Mouse (Mus musculus) layer of hippocampus, postnatal 25 days (tissue): ENCODE data around the gene Disc1. TPM values are rescaled to one million over a fixed set of nuclear protein-coding genes. Genes with fewer than 3 reads are reported as not detected.
A peak's percentile ranks its signal among the peaks of the same experiment; 100 is the strongest.

Experiments
- DNase-seq, 2 experiments: peaks; one replicate each; pipeline ENCODE4 v3.0.0; 2022; ENCODE audit warnings: mixed read lengths in 2 of 2, low spot score in 1 of 2; ENCODE audit errors: extremely low spot score in 1 of 2
- total RNA-seq, 2 experiments: library from RNA; stranded (reverse); gene quantifications; 2 replicates each; pipeline ENCODE4 v1.2.3; 2021

The Disc1 gene
- total RNA-seq, 2 experiments from 2014 or later = 4.0 to 5.1 TPM

DNA sequence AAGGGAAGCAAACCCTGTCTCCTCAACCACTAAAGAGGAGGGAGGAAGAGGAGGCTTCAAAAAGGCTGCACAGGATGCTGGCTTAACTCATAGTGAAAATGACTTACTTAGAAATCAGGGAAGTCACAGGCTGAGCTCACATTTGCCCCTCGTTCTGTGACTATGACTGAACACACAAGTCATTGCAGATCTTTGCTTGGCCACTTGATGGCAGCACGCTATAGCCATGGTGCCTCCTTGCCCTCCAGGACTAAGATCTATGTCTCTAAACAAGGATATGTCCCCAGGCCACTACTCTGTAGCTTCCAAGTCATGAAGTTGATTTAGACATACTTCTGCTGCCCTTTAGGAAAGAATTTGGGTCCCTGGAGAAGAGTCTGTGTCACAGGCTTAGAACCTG is 62.6 kb downstream of the Disc1 start:
- DNase-seq = peak in 1 of 2 experiments; percentile 72

GRCm38 (mm10) chr8:125126482-125126881 is 72.5 kb downstream of the Disc1 start:
- DNase-seq = no peak

DNA sequence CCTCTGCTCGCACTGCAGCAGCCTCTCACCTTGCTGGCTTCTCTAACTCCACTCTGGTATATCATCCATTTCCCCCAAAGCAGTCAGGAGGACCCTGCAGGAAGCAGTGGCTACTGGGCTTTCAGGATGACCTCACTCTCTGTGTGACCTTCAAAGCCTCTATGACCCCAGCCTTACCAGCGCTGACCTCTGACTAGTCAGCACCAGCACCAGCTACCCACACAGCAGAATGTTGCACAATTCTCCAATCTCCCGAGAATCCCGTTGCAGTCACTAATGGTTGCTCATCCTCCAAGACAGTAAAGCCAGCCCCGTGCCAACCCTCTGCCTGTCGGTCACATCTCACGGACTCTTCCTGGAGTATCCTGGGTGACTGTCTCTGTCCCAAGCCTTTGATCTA is 73.6 kb downstream of the Disc1 start:
- DNase-seq = no peak

- peak in 1 of 2 experiments; percentile 45 for DNase-seq
Observed at GRCm38 (mm10) chr8:125128305-125128704, 74.3 kb downstream of the Disc1 start.

GRCm38 (mm10) chr8:125130835-125131234 is 76.8 kb downstream of the Disc1 start:
- DNase-seq = no peak

GRCm38 (mm10) chr8:125131265-125131664 is 77.3 kb downstream of the Disc1 start:
- DNase-seq = no peak

DNA sequence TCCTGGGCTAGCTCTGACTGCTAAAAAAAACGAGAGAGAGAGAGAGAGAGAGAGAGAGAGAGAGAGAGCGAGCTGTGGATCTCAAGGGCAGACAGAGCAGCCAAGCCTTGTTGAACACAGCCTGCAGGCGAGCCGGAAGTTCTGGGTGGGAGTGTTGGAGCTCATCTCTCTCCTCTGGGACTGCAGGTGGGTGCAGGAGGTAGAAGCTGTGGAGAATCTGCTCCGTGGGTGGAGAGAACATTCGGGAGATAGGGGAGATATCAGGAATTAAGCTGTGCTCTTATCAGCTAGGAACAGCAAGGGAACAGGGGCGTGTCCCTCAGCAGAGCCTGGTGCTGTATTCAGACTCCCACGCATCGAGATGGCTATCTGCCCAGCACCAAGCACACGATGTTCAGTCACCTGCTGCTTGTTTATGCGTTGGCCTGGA is 79.7 kb downstream of the Disc1 start:
- peak in 1 of 2 experiments; percentile 62 for DNase-seq

DNA sequence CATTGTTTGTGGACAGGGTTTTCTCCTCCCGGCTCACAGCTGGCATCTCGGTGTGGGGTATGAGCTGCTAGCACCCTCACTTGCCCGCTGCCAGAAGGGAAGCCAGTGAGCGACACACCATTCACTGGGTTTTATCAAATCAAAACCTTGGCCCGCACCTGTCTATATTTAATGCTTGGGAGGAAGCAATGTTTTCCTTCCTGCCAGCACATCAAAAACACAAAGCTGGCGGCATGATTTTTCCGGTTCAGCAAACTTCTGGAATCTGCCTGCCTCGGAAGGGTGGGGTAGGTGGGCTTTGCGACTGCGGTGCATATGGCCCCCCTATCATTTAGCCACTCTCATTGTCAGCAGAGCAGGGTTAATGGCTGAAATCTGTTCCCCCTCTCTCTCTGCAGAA is 80.9 kb downstream of the Disc1 start:
- DNase-seq = no peak

GRCm38 (mm10) chr8:125139689-125140150 is 85.7 kb downstream of the Disc1 start:
- DNase-seq = no peak

DNA sequence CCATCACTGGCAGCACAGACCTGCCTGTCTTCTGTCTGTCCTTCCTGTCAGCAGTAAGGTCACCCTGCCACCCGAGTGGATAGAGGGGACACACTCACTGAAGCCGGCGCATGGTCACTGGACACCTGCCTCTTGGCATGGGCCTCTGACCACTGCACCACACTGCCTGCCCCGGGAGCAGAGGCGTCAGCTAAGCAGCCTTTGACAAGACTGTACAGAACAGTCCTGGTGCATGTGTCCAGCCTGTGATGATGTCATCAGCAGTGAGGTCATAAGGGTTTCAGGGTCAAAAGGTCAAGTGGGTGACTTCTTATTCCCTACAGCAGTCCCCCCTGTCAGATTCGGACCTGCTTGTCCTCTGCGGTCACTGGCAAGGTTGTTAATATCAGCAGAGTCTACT is 87.0 kb downstream of the Disc1 start:
- no peak for DNase-seq

DNA sequence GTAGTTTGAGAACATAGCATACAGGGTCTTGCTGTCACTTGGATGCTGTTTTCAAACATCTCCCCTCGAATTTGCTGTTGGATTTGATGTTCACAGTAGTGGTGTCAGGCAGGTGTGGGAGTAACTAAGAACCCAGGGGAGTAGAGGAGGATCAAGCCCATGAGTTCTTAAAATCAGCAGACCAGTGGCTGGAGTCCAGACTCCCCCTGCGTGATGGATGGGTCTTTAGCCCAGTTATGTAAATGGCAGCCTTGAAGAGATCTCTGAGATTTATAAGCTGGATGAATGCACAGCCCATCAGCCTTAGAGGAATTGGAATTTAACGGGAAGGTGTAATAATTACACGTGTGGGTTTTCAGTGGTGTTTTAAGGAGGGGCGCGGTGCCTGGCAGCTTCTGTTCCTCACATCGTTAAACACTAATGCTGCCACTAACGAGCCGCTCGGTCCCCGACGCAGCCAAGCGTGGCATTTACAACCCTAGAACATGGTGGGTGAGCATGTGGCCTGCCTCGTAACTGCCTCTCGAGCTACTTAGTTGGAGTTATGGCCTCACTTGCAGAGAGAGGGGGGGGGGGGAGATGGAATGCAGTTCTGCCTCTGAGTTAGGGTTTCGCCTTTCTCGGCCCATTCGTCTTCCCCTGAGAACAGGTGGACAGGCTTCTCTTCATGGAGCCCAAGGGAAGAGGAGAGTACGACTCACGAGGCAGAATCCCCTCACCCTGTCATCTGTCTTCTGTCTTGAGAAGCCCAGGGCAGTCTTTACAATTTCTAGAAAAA is 103.1 kb downstream of the Disc1 start:
- DNase-seq = no peak

- no peak for DNase-seq
Observed at GRCm38 (mm10) chr8:125157641-125158005, 103.6 kb downstream of the Disc1 start.

DNA sequence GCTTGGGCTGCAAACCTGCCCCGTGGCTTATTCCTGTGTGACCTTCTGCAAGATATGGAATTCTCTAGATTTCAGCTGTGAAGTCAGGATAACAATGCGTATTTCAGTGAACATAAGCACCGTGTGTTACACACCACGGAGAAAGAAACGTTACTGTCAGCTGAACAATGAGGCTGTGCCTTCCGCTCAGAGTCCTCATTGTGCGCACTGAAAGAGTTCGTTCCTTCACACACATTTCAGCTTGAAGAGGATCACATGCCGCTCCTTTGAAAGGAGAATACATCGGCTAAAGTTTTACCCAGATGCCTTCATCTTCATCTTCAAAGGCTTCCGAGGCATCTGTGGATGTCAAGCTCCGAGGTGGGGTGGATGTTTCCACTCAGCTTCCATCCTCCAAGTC is 105.4 kb downstream of the Disc1 start:
- no peak for DNase-seq

- no peak for DNase-seq
Observed at GRCm38 (mm10) chr8:125163491-125163890, 109.5 kb downstream of the Disc1 start.

- no peak for DNase-seq
Observed at GRCm38 (mm10) chr8:125163906-125164305, 109.9 kb downstream of the Disc1 start.

DNA sequence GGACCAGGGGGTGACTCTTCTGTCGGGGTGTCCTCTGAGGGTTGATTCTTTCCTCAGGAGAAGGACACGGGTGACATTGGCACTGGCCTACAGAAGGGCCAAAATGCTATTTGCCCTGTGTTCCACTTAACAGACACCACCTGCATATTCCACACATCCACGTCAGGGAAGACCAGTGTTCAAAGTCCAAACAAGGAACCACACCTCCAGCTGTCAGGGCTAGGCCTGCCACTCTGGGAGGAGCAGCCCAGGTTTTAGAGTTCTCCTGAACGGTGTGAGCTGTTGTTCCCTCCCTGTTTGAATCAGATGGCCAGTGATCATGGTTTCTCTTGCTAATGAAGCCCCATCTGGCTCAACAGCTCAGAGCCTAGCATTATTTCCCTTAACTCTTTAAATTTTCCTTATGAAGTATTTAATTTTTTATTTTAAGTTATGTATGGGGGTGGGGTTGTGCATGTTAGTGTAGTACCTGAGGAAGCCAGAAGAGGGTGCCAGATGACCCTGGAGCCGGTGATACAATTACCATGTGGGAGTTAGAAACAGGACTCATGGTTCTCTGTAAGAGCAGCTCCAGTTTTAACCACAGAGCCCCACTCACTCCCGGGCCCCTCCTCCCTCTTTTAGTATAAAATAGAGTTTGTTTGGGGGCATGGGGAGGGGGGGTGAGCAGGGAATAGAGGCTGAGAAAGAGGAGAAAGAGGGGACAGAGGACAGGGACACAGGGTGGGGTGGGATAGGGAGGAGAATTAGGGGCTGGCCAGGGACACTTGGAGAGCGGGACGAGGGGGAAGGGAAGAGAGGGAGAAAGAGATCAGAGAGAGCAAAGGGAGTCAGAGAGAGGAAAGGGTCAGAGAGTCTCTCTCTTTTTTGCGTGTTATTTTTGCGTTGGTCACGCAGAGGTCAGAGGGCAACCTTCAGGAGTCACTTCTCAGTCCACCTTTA is 111.8 kb downstream of the Disc1 start:
- DNase-seq = peak in 1 of 2 experiments; percentile 73

- no peak for DNase-seq
Observed at GRCm38 (mm10) chr8:125166545-125166944, 112.5 kb downstream of the Disc1 start.

GRCm38 (mm10) chr8:125166988-125167387 is 113.0 kb downstream of the Disc1 start:
- no peak for DNase-seq

- DNase-seq = no peak
Observed at GRCm38 (mm10) chr8:125169628-125170027, 115.6 kb downstream of the Disc1 start.

DNA sequence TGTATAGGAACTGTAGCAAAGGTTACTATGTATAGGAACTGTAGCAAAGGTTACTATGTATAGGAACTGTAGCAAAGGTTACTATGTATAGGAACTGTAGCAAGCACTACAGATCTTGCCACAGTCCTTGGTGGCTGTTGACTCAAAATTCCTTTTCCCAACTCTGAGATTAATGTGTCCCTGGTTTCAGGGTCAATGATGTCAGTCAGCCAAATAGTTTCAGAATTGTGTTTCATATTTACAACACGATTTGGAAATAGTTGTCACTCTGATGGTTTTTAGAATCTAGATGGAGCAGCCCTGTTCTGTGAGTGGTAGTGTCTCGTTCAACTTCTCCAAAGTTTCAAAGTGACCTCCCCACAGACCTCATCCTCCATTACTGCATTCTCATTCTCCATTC is 117.5 kb downstream of the Disc1 start:
- no peak for DNase-seq

DNA sequence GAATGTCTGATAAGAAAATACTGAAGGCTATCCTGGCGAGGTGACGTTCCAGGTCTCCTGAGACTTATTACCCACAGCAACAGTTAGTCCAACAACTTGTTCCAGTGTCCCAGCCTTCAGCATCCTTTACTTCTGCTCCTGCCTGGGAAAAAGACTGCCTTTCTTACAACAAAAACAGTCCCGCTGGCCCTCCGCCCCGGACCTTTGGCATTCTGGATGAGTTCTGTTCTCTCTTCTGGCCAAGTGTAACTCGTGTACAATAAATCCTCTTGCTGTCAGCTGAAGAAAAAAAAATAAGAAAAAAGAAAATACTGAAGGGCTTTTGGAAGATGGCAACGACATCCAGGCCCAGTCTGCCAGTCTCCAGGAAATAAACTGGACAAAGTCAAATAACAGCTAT is 120.2 kb downstream of the Disc1 start:
- DNase-seq = no peak
